ENCODE assay signal across 21 mouse cellular contexts in genomic region chr2:147371840-147372239, GRCm38 (mm10). TPM values are rescaled to one million over a fixed set of nuclear protein-coding genes. Genes with fewer than 3 reads are reported as not detected.
A peak's percentile ranks its signal among the peaks of the same experiment; 100 is the strongest.
DNase-seq lines count a peak whose midpoint lies in the region; ATAC-seq and TF ChIP-seq lines count a peak whose summit lies in the region.
"Had no signal": no experiment of that assay in that cellular context is flagged by ENCODE, and none has a peak within 500 bp of the region (broad histone marks: within the 10 kb centered on the region; RNA-seq: fewer than 3 reads in every experiment).

No protein-coding gene starts in this region.

- H3K4me2 ChIP-seq in midbrain, embryonic 16.5 days (ENCODE audit: low read length), result no peak overlapping the region
- H3K4me2 ChIP-seq: embryonic facial prominence, embryonic 12.5 days; heart, embryonic 11.5 days; heart, embryonic 15.5 days had no signal

- H3K27ac ChIP-seq in midbrain, embryonic 10.5 days (replicated peaks), result no peak overlapping the region
- no peak overlapping the region for H3K27ac ChIP-seq in midbrain, embryonic 16.5 days (ENCODE audit: low read length)
- H3K27ac ChIP-seq: embryonic facial prominence, embryonic 12.5 days; heart, adult 2 months; heart, embryonic 15.5 days had no signal

- H3K9ac ChIP-seq in midbrain, embryonic 16.5 days (ENCODE audit: low read depth, low read length), result no peak overlapping the region
- H3K9ac ChIP-seq: embryonic facial prominence, embryonic 12.5 days; heart, embryonic 15.5 days had no signal

- peaks cover 18% of the 10 kb centered on the region for H3K4me1 ChIP-seq in midbrain, embryonic 10.5 days
- no peaks in the 10 kb centered on the region for H3K4me1 ChIP-seq in midbrain, embryonic 16.5 days (ENCODE audit: control insufficient read depth, insufficient read depth, low read length)

- TF ChIP-seq POLR2A in brain, embryonic 14.5 days (IDR thresholded peaks at IDR 0.05; ENCODE audit: borderline replicate concordance, extremely low read depth, insufficient read depth, insufficient read length, poor library complexity, severe bottlenecking), result no peak

- DNase-seq in embryo, embryonic 11 days, result peak; percentile 25
- DNase-seq in embryo, embryonic 10 days (ENCODE audit: low spot score), result no peak
- peak; percentile 14 for DNase-seq in midbrain, embryonic 10.5 days (ENCODE audit: low spot score)
- DNase-seq in brain, embryonic 14.5 days (ENCODE audit: low read depth), result peak; percentile 14
- peak; percentile 24 for DNase-seq in retina, embryonic 14.5 days (ENCODE audit: low spot score)
- no peak for DNase-seq in right cerebral cortex, adult 18-20 months
- DNase-seq: adrenal gland, postnatal 10 days; cerebellum, adult 11-12 months; cerebellum, adult 9-10 months; cerebellum, postnatal 25 days; gastrocnemius, postnatal 14 days; heart, adult 2 months; heart, postnatal 14 days had no signal

- WGBS in midbrain, embryonic 10.5 days, result 6% methylated on average over 4 of the region's 4 CpGs
- 3% methylated on average over 4 of the region's 4 CpGs for WGBS in midbrain, embryonic 16.5 days

- no peak for ATAC-seq in midbrain, embryonic 16.5 days
- ATAC-seq: forebrain, embryonic 16.5 days; hindbrain, embryonic 16.5 days had no signal

- no peaks in the 10 kb centered on the region for H3K9me3 ChIP-seq in midbrain, embryonic 10.5 days (replicated peaks)
- H3K9me3 ChIP-seq in midbrain, embryonic 16.5 days (replicated peaks; ENCODE audit: control insufficient read depth, low read length, poor library complexity, severe bottlenecking), result no peaks in the 10 kb centered on the region
- H3K9me3 ChIP-seq: embryonic facial prominence, embryonic 12.5 days; heart, embryonic 15.5 days had no signal

- TF ChIP-seq CTCF in brain, embryonic 14.5 days (IDR thresholded peaks at IDR 0.05; ENCODE audit: borderline replicate concordance, extremely low read depth, insufficient read depth, insufficient read length), result no peak

- H3K4me3 ChIP-seq in midbrain, embryonic 10.5 days, result no peak overlapping the region
- no peak overlapping the region for H3K4me3 ChIP-seq in midbrain, embryonic 16.5 days (ENCODE audit: low read depth, low read length)
- H3K4me3 ChIP-seq: embryonic facial prominence, embryonic 12.5 days; heart, adult 2 months; heart, embryonic 15.5 days had no signal

- H3K27me3 ChIP-seq in midbrain, embryonic 10.5 days (ENCODE audit: low read depth, poor library complexity, severe bottlenecking), result peaks cover 96% of the 10 kb centered on the region
- peaks cover 75% of the 10 kb centered on the region for H3K27me3 ChIP-seq in midbrain, embryonic 16.5 days (ENCODE audit: control insufficient read depth, insufficient read depth, low read depth, low read length)

- no peaks in the 10 kb centered on the region for H3K36me3 ChIP-seq in midbrain, embryonic 10.5 days
- H3K36me3 ChIP-seq in midbrain, embryonic 16.5 days (ENCODE audit: control insufficient read depth, insufficient read depth, low read length), result no peaks in the 10 kb centered on the region
- H3K36me3 ChIP-seq: embryonic facial prominence, embryonic 12.5 days; heart, embryonic 15.5 days had no signal

RNA-seq across cellular contexts. Expression of gene Pax1, which starts 10.1 kb away (rescaled TPM):
- polyA plus RNA-seq in midbrain, embryonic 10.5 days (2016; fragmentation: Nextera tagmentation; extraction: Ambion mirVana), result 0.05 and 0.15 TPM in 2 replicates
- polyA plus RNA-seq in midbrain, embryonic 16.5 days (2015; fragmentation: Nextera tagmentation; extraction: Ambion mirVana), result not detected in 2 replicates
- polyA plus RNA-seq in brain, embryonic 14.5 days (2012; rRNA removed), result 0.55 and 0.85 TPM in 2 replicates
- polyA plus RNA-seq: C2C12; cortical plate, adult 2 months; forebrain, embryonic 16.5 days; hindbrain, embryonic 16.5 days had no signal

Comparison
In these comparisons a context has a peak if more than half of its experiments do, and no peak if none do; other contexts are left out.
1. DNase-seq: peak in embryo, embryonic 11 days (single experiment), midbrain, embryonic 10.5 days (single experiment), brain, embryonic 14.5 days (single experiment) and retina, embryonic 14.5 days (single experiment); none in embryo, embryonic 10 days (single experiment) and right cerebral cortex, adult 18-20 months (single experiment).